Mouse (Mus musculus): ENCODE measurements around the gene Pitpnc1. TPM values are rescaled to one million over a fixed set of nuclear protein-coding genes. Genes with fewer than 3 reads are reported as not detected.

Gene Pitpnc1
- polyA plus RNA-seq, 1 experiment from 2014 or later: 38.1 TPM

DNA sequence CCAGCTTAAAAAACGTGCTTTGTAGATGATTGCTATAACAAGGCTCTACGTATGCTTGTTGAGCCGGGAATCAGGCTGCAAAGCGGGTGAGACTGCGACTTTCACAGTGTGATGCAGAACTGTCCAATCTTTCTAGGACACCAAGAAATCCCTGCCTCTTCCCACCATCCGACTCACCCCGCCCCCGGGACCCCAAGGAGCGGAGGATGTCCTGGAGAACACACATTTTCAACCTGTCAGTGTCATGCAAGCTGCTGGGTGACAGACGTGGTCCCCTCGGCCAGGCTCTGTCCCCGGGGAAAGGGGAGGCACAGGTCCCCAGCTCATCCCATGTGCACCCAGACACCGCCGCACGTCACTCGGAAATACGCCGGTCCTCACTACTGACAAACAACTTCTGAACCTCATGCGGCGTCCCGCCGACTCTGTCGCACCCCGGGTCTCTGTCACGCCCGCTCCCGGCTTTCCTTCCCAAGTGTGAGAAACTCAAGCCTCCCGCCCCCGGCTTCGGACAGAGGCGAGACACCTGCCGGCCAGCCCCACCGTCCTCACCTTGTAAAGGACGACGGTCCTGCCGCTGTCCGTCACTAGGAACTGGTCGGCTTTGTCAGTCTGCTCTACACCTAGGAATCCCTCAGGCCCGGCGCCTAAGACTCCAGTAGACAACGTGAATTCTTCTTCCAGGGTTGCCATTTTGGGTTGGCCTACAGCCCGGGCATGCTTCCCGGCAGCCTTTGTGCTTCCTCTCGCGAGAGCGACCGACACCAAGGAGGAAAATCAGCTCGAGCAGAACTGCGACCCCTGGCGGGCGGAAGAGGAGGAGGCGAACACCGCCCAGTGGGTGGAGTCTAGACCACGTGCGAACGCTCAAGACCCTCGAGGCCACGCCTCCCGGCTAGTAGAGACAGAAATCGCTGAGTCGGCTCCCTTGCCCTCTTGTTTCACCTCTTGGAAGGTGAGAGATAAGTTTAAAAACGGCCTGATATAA, 281.6 kb downstream of the Pitpnc1 start, which contains the start of gene Nol11:
TSS of gene Nol11 (minus strand) at position 817 of the 988 bp plus-strand sequence.
- Histone ChIP-seq H3K4me3 (ENCODE audit: low read depth, low read length) (peak within 1 kb of the TSS; percentile 93), H3K4me1 (ENCODE audit: control insufficient read depth, insufficient read depth, low read length) (peaks cover 5% of the 10 kb centered on the region; the same call in 1 of the 2 replicates), H3K36me3 (ENCODE audit: control insufficient read depth, insufficient read depth, low read length) (0 out of 2 replicates have a peak, but pooled peaks cover 3% of the 10 kb centered on the region), H3K27ac (ENCODE audit: low read depth, low read length) (peak within 1 kb of the TSS; percentile 9; the same call in 1 of the 2 replicates), H3K9ac (ENCODE audit: low read length) (peak within 1 kb of the TSS; percentile 92), H3K9me3 (ENCODE audit: control insufficient read depth, low read length) (no peaks in the 10 kb centered on the region), H3K27me3 (ENCODE audit: control insufficient read depth, insufficient read depth, low read length) (no peaks in the 10 kb centered on the region), H3K4me2 (ENCODE audit: low read depth) (peak within 1 kb of the TSS; percentile 86)
- ATAC-seq (ENCODE audit: insufficient read depth, low FRiP score, low TSS enrichment) (peak; percentile 93), DNase-seq (ENCODE audit: low spot score) (peak; percentile 98)
- WGBS: under 1% methylated on average over 62 of the region's 62 CpGs

DNA sequence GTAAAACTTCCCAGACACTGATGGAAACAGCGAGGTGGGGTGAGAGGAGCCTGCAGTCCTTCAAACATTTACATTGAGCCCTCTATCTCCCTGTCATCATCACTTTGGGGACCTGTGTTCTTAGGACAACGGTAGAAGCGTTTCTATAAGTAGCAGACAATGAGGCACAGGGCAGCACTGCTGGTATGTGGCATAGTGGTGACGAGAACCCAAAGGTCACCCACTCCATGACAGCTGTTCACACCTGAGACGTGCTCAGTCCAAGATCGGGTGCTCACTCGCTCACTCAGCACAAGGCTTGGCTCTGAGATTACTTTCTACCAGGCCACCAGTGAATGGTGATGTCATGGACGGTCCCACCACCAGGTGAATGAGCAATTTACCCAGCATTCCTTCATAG, 286.7 kb downstream of the Pitpnc1 start:
- peaks cover 12% of the 10 kb centered on the region for H3K36me3 ChIP-seq (ENCODE audit: control insufficient read depth, insufficient read depth, low read length)
- DNase-seq (ENCODE audit: low spot score) (no peak), ATAC-seq (ENCODE audit: insufficient read depth, low FRiP score, low TSS enrichment) (no peak)
- peaks cover 5% of the 10 kb centered on the region; the same call in 1 of the 2 replicates for H3K4me1 ChIP-seq (ENCODE audit: control insufficient read depth, insufficient read depth, low read length)
- WGBS: 91% methylated on average over 8 of the region's 8 CpGs
- H3K9ac ChIP-seq (ENCODE audit: low read length): no peak overlapping the region
- no peak overlapping the region for H3K4me2 ChIP-seq (ENCODE audit: low read depth)
- H3K27me3 ChIP-seq (ENCODE audit: control insufficient read depth, insufficient read depth, low read length): no peaks in the 10 kb centered on the region
- H3K4me3 ChIP-seq (ENCODE audit: low read depth, low read length): no peak overlapping the region
- no peak overlapping the region for H3K27ac ChIP-seq (ENCODE audit: low read depth, low read length)
- H3K9me3 ChIP-seq (ENCODE audit: control insufficient read depth, low read length): no peaks in the 10 kb centered on the region

DNA sequence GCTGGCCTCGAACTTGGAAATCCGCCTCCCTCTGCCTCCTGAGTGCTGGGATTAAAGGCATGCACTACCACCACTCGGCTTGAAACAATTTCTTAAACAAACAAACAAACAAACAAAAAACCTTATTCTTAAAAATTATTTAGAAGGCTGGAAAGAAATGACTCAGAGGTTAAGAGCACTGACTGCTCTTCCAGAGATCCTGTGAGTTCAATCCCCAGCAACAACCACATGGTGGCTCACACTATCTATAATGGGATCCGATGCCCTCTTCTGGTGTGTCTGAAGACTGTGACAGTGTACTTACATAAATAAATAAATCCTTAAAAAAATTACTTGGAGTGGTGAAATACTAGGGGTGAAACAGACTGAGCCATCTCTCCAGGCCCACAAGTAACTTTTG, 309.3 kb downstream of the Pitpnc1 start:
- H3K9me3 ChIP-seq (ENCODE audit: control insufficient read depth, low read length): no peaks in the 10 kb centered on the region
- no peaks in the 10 kb centered on the region for H3K4me1 ChIP-seq (ENCODE audit: control insufficient read depth, insufficient read depth, low read length)
- WGBS: 86% methylated on average over 4 of the region's 4 CpGs
- H3K9ac ChIP-seq (ENCODE audit: low read length): no peak overlapping the region
- DNase-seq (ENCODE audit: low spot score) (no peak), ATAC-seq (ENCODE audit: insufficient read depth, low FRiP score, low TSS enrichment) (no peak)
- H3K36me3 ChIP-seq (ENCODE audit: control insufficient read depth, insufficient read depth, low read length): peaks cover 2% of the 10 kb centered on the region; the same call in 1 of the 2 replicates
- no peaks in the 10 kb centered on the region for H3K27me3 ChIP-seq (ENCODE audit: control insufficient read depth, insufficient read depth, low read length)
- H3K4me2 ChIP-seq (ENCODE audit: low read depth): no peak overlapping the region
- H3K27ac ChIP-seq (ENCODE audit: low read depth, low read length): no peak overlapping the region
- no peak overlapping the region for H3K4me3 ChIP-seq (ENCODE audit: low read depth, low read length)

DNA sequence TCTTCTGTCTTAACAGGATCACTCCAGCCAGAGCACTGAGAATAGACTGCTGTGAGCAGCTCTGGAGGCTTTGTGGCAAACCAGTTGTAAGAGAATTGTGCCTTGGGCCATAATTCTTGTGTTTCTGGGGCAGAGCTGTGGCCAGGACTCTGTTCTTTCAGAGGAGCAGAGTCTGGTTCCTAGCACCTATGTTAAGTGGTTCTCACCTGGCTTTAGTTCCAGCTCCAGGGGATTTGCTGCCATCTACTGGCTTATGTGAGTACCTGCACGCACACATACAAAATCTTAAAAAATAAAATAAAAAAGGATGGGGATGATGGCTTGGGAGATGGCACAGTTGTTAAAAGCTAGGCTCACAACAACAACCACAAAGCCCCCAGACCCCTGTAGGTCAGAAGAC, 311.5 kb downstream of the Pitpnc1 start:
- H3K4me2 ChIP-seq (ENCODE audit: low read depth): no peak overlapping the region
- no peaks in the 10 kb centered on the region for H3K27me3 ChIP-seq (ENCODE audit: control insufficient read depth, insufficient read depth, low read length)
- H3K9me3 ChIP-seq (ENCODE audit: control insufficient read depth, low read length): no peaks in the 10 kb centered on the region
- no peak overlapping the region for H3K27ac ChIP-seq (ENCODE audit: low read depth, low read length)
- H3K4me3 ChIP-seq (ENCODE audit: low read depth, low read length): no peak overlapping the region
- DNase-seq (ENCODE audit: low spot score): no peak
- H3K36me3 ChIP-seq (ENCODE audit: control insufficient read depth, insufficient read depth, low read length): no peaks in the 10 kb centered on the region
- WGBS: 44% methylated on average over 1 of the region's 1 CpGs
- H3K4me1 ChIP-seq (ENCODE audit: control insufficient read depth, insufficient read depth, low read length): no peaks in the 10 kb centered on the region
- no peak overlapping the region for H3K9ac ChIP-seq (ENCODE audit: low read length)
- no peak for ATAC-seq (ENCODE audit: insufficient read depth, low FRiP score, low TSS enrichment)

Other genes with a start within 250 kb of the Pitpnc1 start
- gene Psmd12, start 8.8 kb upstream of the Pitpnc1 start, polyA plus RNA-seq (2014; fragmentation: Nextera tagmentation; extraction: Ambion mirVana): 228 and 232 TPM in 2 replicates
- 23.5 and 24.5 TPM in 2 replicates for gene Helz, start 77.2 kb upstream of the Pitpnc1 start, polyA plus RNA-seq (2014; fragmentation: Nextera tagmentation; extraction: Ambion mirVana)
- 1.8 and 2.8 TPM in 2 replicates for gene Cacng1, start 245.8 kb upstream of the Pitpnc1 start, polyA plus RNA-seq (2014; fragmentation: Nextera tagmentation; extraction: Ambion mirVana)

Measured in neural tube, embryonic 11.5 days (tissue).